Mouse (Mus musculus) kidney, adult 8-10 months (tissue): Measurements from ENCODE around the gene Saysd1.

Experiments used
- DNase-seq, 2 experiments: peaks; one replicate each; pipeline ENCODE4 v3.0.0; 2022

Gene Saysd1

GRCm38 (mm10) chr14:20162686-20163085, 24.4 kb upstream of the Saysd1 start:
- DNase-seq: peak; percentile 57 to 72

GRCm38 (mm10) chr14:20158727-20159681, 20.7 kb upstream of the Saysd1 start:
- peak; percentile 69 to 78 for DNase-seq

GRCm38 (mm10) chr14:20157595-20157994, 19.3 kb upstream of the Saysd1 start:
- no peak for DNase-seq

- DNase-seq: no peak
These were observed 17.4 kb upstream of the Saysd1 start for GRCm38 (mm10) chr14:20155718-20156117.

GRCm38 (mm10) chr14:20154937-20155336, 16.6 kb upstream of the Saysd1 start:
- no peak for DNase-seq

GRCm38 (mm10) chr14:20154245-20154644, 15.9 kb upstream of the Saysd1 start:
- no peak for DNase-seq

GRCm38 (mm10) chr14:20149127-20150080, 11.1 kb upstream of the Saysd1 start:
- no peak for DNase-seq

GRCm38 (mm10) chr14:20148514-20148913, 10.2 kb upstream of the Saysd1 start:
- no peak for DNase-seq

- DNase-seq: peak in 1 of 2 experiments; percentile 32
These were observed 9.5 kb upstream of the Saysd1 start for GRCm38 (mm10) chr14:20147854-20148253.

- DNase-seq: no peak
These were observed 5.8 kb upstream of the Saysd1 start for GRCm38 (mm10) chr14:20144093-20144492.

GRCm38 (mm10) chr14:20134965-20135671, 3.2 kb downstream of the Saysd1 start:
- DNase-seq: no peak

GRCm38 (mm10) chr14:20128162-20128561, 10.2 kb downstream of the Saysd1 start:
- DNase-seq: no peak

GRCm38 (mm10) chr14:20127406-20128087, 10.8 kb downstream of the Saysd1 start:
- DNase-seq: no peak

- no peak for DNase-seq
These were observed 17.5 kb downstream of the Saysd1 start for GRCm38 (mm10) chr14:20120868-20121267.

GRCm38 (mm10) chr14:20120012-20120411, 18.3 kb downstream of the Saysd1 start:
- no peak for DNase-seq

- peak; percentile 73 to 77 for DNase-seq
These were observed 22.2 kb downstream of the Saysd1 start for GRCm38 (mm10) chr14:20116149-20116605.

GRCm38 (mm10) chr14:20114951-20115350, 23.4 kb downstream of the Saysd1 start:
- DNase-seq: no peak

- peak; percentile 76 to 94 for DNase-seq
These were observed 24.4 kb downstream of the Saysd1 start for GRCm38 (mm10) chr14:20113964-20114363.

- DNase-seq: no peak
These were observed 25.0 kb downstream of the Saysd1 start for GRCm38 (mm10) chr14:20113189-20113961.

- DNase-seq: no peak
These were observed 26.1 kb downstream of the Saysd1 start for GRCm38 (mm10) chr14:20112218-20112617.

GRCm38 (mm10) chr14:20110945-20111344, 27.4 kb downstream of the Saysd1 start:
- no peak for DNase-seq
